Mouse (Mus musculus): ENCODE measurements at regions not wholly inside any gene's neighbourhood (a gene's known extent, or its start where the extent isn't known, plus 50 kb on each side); places are given as distances from the start of the nearest gene placed in this dataset.

- no peak for DNase-seq (ENCODE audit: low read depth, low spot score)
These were observed 59.3 kb upstream of the Bcor start for GRCm38 (mm10) chrX:12219474-12219873.

GRCm38 (mm10) chrX:12224314-12224713 lies 64.2 kb upstream of the Bcor start:
- no peak for DNase-seq (ENCODE audit: low read depth, low spot score)

GRCm38 (mm10) chrX:12225116-12225891 lies 65.1 kb upstream of the Bcor start:
- DNase-seq (ENCODE audit: low read depth, low spot score): peak; percentile 64

- DNase-seq (ENCODE audit: low read depth, low spot score): no peak
These were observed 65.7 kb upstream of the Bcor start for GRCm38 (mm10) chrX:12225892-12226206.

- no peak for DNase-seq (ENCODE audit: low read depth, low spot score)
These were observed 80.4 kb upstream of the Bcor start for GRCm38 (mm10) chrX:12240505-12241011.

- no peak for DNase-seq (ENCODE audit: low read depth, low spot score)
These were observed 81.6 kb upstream of the Bcor start for GRCm38 (mm10) chrX:12241751-12242150.

GRCm38 (mm10) chrX:12249071-12249470 lies 88.9 kb upstream of the Bcor start:
- peak; percentile 41 for DNase-seq (ENCODE audit: low read depth, low spot score)

- DNase-seq (ENCODE audit: low read depth, low spot score): no peak
These were observed 89.8 kb upstream of the Bcor start for GRCm38 (mm10) chrX:12249911-12250310.

- peak; percentile 89 for DNase-seq (ENCODE audit: low read depth, low spot score)
These were observed 91.9 kb upstream of the Bcor start for GRCm38 (mm10) chrX:12251853-12252679.

GRCm38 (mm10) chrX:12252680-12253021 lies 92.5 kb upstream of the Bcor start:
- no peak for DNase-seq (ENCODE audit: low read depth, low spot score)

- DNase-seq (ENCODE audit: low read depth, low spot score): no peak
These were observed 96.6 kb upstream of the Bcor start for GRCm38 (mm10) chrX:12256758-12257157.

- DNase-seq (ENCODE audit: low read depth, low spot score): no peak
These were observed 103.7 kb upstream of the Bcor start for GRCm38 (mm10) chrX:12263834-12264233.

- peak; percentile 59 for DNase-seq (ENCODE audit: low read depth, low spot score)
These were observed 124.6 kb upstream of the Bcor start for GRCm38 (mm10) chrX:12284741-12285140.

GRCm38 (mm10) chrX:12285141-12285540 lies 125.0 kb upstream of the Bcor start:
- DNase-seq (ENCODE audit: low read depth, low spot score): peak; percentile 62

- DNase-seq (ENCODE audit: low read depth, low spot score): peak; percentile 54
These were observed 126.1 kb upstream of the Bcor start for GRCm38 (mm10) chrX:12285976-12286909.

- peak; percentile 50 for DNase-seq (ENCODE audit: low read depth, low spot score)
These were observed 126.9 kb upstream of the Bcor start for GRCm38 (mm10) chrX:12286910-12287522.

GRCm38 (mm10) chrX:12287656-12288561 lies 127.8 kb upstream of the Bcor start:
- DNase-seq (ENCODE audit: low read depth, low spot score): peak; percentile 49

GRCm38 (mm10) chrX:12288562-12289117 lies 128.5 kb upstream of the Bcor start:
- peak; percentile 67 for DNase-seq (ENCODE audit: low read depth, low spot score)

- peak; percentile 67 for DNase-seq (ENCODE audit: low read depth, low spot score)
These were observed 133.0 kb upstream of the Bcor start for GRCm38 (mm10) chrX:12293146-12293545.

- DNase-seq (ENCODE audit: low read depth, low spot score): no peak
These were observed 134.3 kb upstream of the Bcor start for GRCm38 (mm10) chrX:12294452-12294851.
